9 mouse cellular contexts compared by ENCODE assay signal in genomic region chr17:15194894-15195461, GRCm38 (mm10).
DNase-seq lines count a peak whose midpoint lies in the region; ATAC-seq and TF ChIP-seq lines count a peak whose summit lies in the region.
"Had no signal": no experiment of that assay in that cellular context is flagged by ENCODE, and none has a peak within 500 bp of the region (broad histone marks: within the 10 kb centered on the region; RNA-seq: fewer than 3 reads in every experiment).

No protein-coding gene starts in this region.

- TF ChIP-seq CTCF in layer of hippocampus, adult 2 months (conservative IDR thresholded peaks at IDR 0.05) = no peak
- TF ChIP-seq CTCF in left cerebral cortex, adult 2 months (IDR thresholded peaks at IDR 0.05) = no peak

- H3K27me3 ChIP-seq in kidney, embryonic 15.5 days = 0 out of 2 replicates have a peak, but pooled peaks cover 2% of the 10 kb centered on the region
- no peaks in the 10 kb centered on the region for H3K27me3 ChIP-seq in forebrain, embryonic 10.5 days (ENCODE audit: poor library complexity, severe bottlenecking)
- H3K27me3 ChIP-seq in intestine, embryonic 16.5 days (replicated peaks; ENCODE audit: control insufficient read depth, insufficient read depth, low read length) = no peaks in the 10 kb centered on the region
- no peaks in the 10 kb centered on the region for H3K27me3 ChIP-seq in neural tube, embryonic 12.5 days (replicated peaks)

- peak; percentile 89 for ATAC-seq in kidney, embryonic 15.5 days (replicated peaks; ENCODE audit: low FRiP score)
- peak; percentile 33 for ATAC-seq in intestine, embryonic 16.5 days
- peak; percentile 86 for ATAC-seq in neural tube, embryonic 12.5 days (ENCODE audit: low FRiP score, low read depth)

- H3K27ac ChIP-seq in kidney, embryonic 15.5 days = no peak overlapping the region
- H3K27ac ChIP-seq in forebrain, embryonic 10.5 days = peak overlapping the region; percentile 80
- H3K27ac ChIP-seq in intestine, embryonic 16.5 days (ENCODE audit: low read length) = no peak overlapping the region
- no peak overlapping the region for H3K27ac ChIP-seq in neural tube, embryonic 12.5 days
- no peak overlapping the region for H3K27ac ChIP-seq in layer of hippocampus, adult 2 months
- no peak overlapping the region for H3K27ac ChIP-seq in left cerebral cortex, adult 2 months
- H3K27ac ChIP-seq: macrophage had no signal

- no peaks in the 10 kb centered on the region for H3K36me3 ChIP-seq in kidney, embryonic 15.5 days
- H3K36me3 ChIP-seq in forebrain, embryonic 10.5 days (replicated peaks) = no peaks in the 10 kb centered on the region
- H3K36me3 ChIP-seq in intestine, embryonic 16.5 days (ENCODE audit: control insufficient read depth, insufficient read depth, low read length) = no peaks in the 10 kb centered on the region
- H3K36me3 ChIP-seq in neural tube, embryonic 12.5 days = no peaks in the 10 kb centered on the region

- H3K4me1 ChIP-seq in kidney, embryonic 15.5 days = peaks cover 23% of the 10 kb centered on the region
- peaks cover 55% of the 10 kb centered on the region for H3K4me1 ChIP-seq in forebrain, embryonic 10.5 days
- H3K4me1 ChIP-seq in intestine, embryonic 16.5 days (ENCODE audit: control insufficient read depth, insufficient read depth, low read length) = peaks cover 20% of the 10 kb centered on the region
- peaks cover 18% of the 10 kb centered on the region for H3K4me1 ChIP-seq in neural tube, embryonic 12.5 days

- 0 out of 2 replicates have a peak overlapping the region, but pooled peaks have one; percentile 8 for H3K9ac ChIP-seq in kidney, embryonic 15.5 days
- no peak overlapping the region for H3K9ac ChIP-seq in intestine, embryonic 16.5 days (ENCODE audit: low read depth, low read length)
- H3K9ac ChIP-seq in neural tube, embryonic 12.5 days = no peak overlapping the region

- H3K9me3 ChIP-seq in kidney, embryonic 15.5 days (replicated peaks) = no peaks in the 10 kb centered on the region
- no peaks in the 10 kb centered on the region for H3K9me3 ChIP-seq in forebrain, embryonic 10.5 days
- H3K9me3 ChIP-seq in intestine, embryonic 16.5 days (ENCODE audit: control insufficient read depth, low read length) = no peaks in the 10 kb centered on the region
- H3K9me3 ChIP-seq in neural tube, embryonic 12.5 days = no peaks in the 10 kb centered on the region

- intact Hi-C loops in left cerebral cortex, adult 2 months (cut with DNase I) = no loop called here

- 0 out of 2 replicates have a peak overlapping the region, but pooled peaks have one; percentile 8 for H3K4me2 ChIP-seq in kidney, embryonic 15.5 days
- H3K4me2 ChIP-seq in intestine, embryonic 16.5 days (ENCODE audit: low read depth, low read length) = no peak overlapping the region
- H3K4me2 ChIP-seq in neural tube, embryonic 12.5 days (replicated peaks) = peak overlapping the region; percentile 23; the same call in 1 of the 2 replicates

- H3K4me3 ChIP-seq in kidney, embryonic 15.5 days (replicated peaks) = no peak overlapping the region
- no peak overlapping the region for H3K4me3 ChIP-seq in forebrain, embryonic 10.5 days
- H3K4me3 ChIP-seq in intestine, embryonic 16.5 days (ENCODE audit: low read length) = no peak overlapping the region
- H3K4me3 ChIP-seq in neural tube, embryonic 12.5 days = no peak overlapping the region
- H3K4me3 ChIP-seq in layer of hippocampus, adult 2 months = no peak overlapping the region
- no peak overlapping the region for H3K4me3 ChIP-seq in left cerebral cortex, adult 2 months

- WGBS in kidney, embryonic 15.5 days = 13% methylated on average over 7 of the region's 7 CpGs
- WGBS in forebrain, embryonic 10.5 days = 14% methylated on average over 7 of the region's 7 CpGs
- WGBS in intestine, embryonic 16.5 days = 37% methylated on average over 7 of the region's 7 CpGs
- WGBS in neural tube, embryonic 12.5 days = 7% methylated on average over 7 of the region's 7 CpGs

- no peak for DNase-seq in kidney, adult 18-20 months
- DNase-seq in forebrain, embryonic 10.5 days (ENCODE audit: extremely low spot score, low spot score) = no peak
- no peak for DNase-seq in cerebellum, adult 11 months
- no peak for DNase-seq in layer of hippocampus, adult 2 months (ENCODE audit: low spot score in 2 of 2)
- no peak for DNase-seq in left cerebral cortex, adult 2 months (ENCODE audit: extremely low spot score in 1 of 2, low spot score in 2 of 2)

Comparison
In these comparisons a context has a peak if more than half of its experiments do, and no peak if none do; other contexts are left out.
1. ATAC-seq: peak in every context shown above with its lines; median percentile 89 in kidney, embryonic 15.5 days; 86 in neural tube, embryonic 12.5 days; 33 in intestine, embryonic 16.5 days.